Mouse (Mus musculus) midbrain, embryonic 14.5 days (tissue): ENCODE data around the gene Eif3b. TPM values are rescaled to one million over a fixed set of nuclear protein-coding genes. Genes with fewer than 3 reads are reported as not detected.
"Not testable (repeated sequence)": the region's sequence is repeated elsewhere in the genome, so short reads cannot be mapped to it uniquely, and the experiment has no call there.

Experiments used
- ATAC-seq: fragments of 200-750 bp; cut with Nextera tagmentation; 2 replicates; pipeline ENCODE4 v1.8.0; 2017; ENCODE audit warnings: moderate number of reproducible peaks, moderate library complexity; ENCODE audit not compliant: low FRiP score, low TSS enrichment
- DNase-seq: peaks from one replicate; pipeline ENCODE4 v3.0.0-alpha.2; 2015
- H3K27ac ChIP-seq: fragments of 300-500 bp; sonication (generic); replicated peaks from 2 replicates; pipeline ENCODE4 v1.5.1; 2014; ENCODE audit warnings: mild to moderate bottlenecking, low read depth, low read length, moderate library complexity
- H3K27me3 ChIP-seq: fragments of 300-500 bp; sonication (generic); 2 replicates; pipeline ENCODE4 v1.6.1; 2014; ENCODE audit warnings: low read length, control low read depth, mixed read lengths; ENCODE audit not compliant: control insufficient read depth, insufficient read depth
- H3K36me3 ChIP-seq: fragments of 300-500 bp; sonication (generic); 2 replicates; pipeline ENCODE4 v1.6.1; 2014; ENCODE audit warnings: low read length, control low read depth; ENCODE audit not compliant: control insufficient read depth, insufficient read depth
- H3K4me1 ChIP-seq: fragments of 300-500 bp; sonication (generic); 2 replicates; pipeline ENCODE4 v1.6.1; 2014; ENCODE audit warnings: mild to moderate bottlenecking, antibody characterized with exemption, low read length, control low read depth; ENCODE audit not compliant: control insufficient read depth, insufficient read depth
- H3K4me2 ChIP-seq: fragments of 300-500 bp; sonication (generic); 2 replicates; pipeline ENCODE4 v1.6.1; 2014; ENCODE audit warnings: mild to moderate bottlenecking, low read length, moderate library complexity
- H3K4me3 ChIP-seq: fragments of 300-500 bp; sonication (generic); replicated peaks from 2 replicates; pipeline ENCODE4 v1.5.1; 2014; ENCODE audit warnings: low read depth, low read length
- H3K9ac ChIP-seq: fragments of 300-500 bp; sonication (generic); replicated peaks from 2 replicates; pipeline ENCODE4 v1.6.1; 2014; ENCODE audit warnings: mild to moderate bottlenecking, low read length, moderate library complexity
- H3K9me3 ChIP-seq: fragments of 300-500 bp; sonication (generic); 2 replicates; pipeline ENCODE4 v1.6.1; 2016; ENCODE audit warnings: low read length, control low read depth, mixed read lengths; ENCODE audit not compliant: control insufficient read depth
- WGBS: fragments of 180-500 bp; shearing (Covaris S2); extraction: QIAGEN DNeasy Blood & Tissue Kit; methylation state at CpG from one replicate; pipeline ENCODE4 v1.1.7; 2014; 5-methylcytosine and 5-hydroxymethylcytosine counted together
- polyA plus RNA-seq: library from polyadenylated mRNA; unstranded; fragments of >200 nt; fragmentation: Nextera tagmentation; extraction: Ambion mirVana; gene quantifications from 2 replicates; pipeline ENCODE4 v1.2.1, GENCODE M21; 2014

Eif3b gene
- polyA plus RNA-seq, 1 experiment from 2014 or later = 90.6 TPM

DNA sequence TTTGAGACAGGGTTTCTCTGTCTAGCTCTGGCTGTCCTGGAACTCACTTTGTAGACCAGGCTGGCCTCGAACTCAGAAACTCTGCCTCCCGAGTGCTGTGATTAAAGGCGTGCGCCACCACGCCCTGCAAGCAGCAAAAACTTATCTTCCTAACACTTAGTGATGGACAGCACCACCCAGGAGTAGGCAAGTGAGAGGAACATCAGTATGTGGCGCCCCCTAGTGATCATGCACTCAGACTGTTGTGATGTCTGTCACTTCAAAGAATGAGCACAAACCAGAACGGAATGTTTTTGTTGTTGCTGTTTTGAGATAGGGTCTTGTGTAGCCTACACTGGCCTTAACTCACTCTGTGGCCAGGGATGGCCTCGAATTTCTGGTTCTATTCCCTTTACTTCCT, 7.8 kb upstream of the Eif3b start:
- Histone ChIP-seq H3K9me3 (no peaks in the 10 kb centered on the region), H3K4me1 (no peaks in the 10 kb centered on the region), H3K4me3 (no peak overlapping the region), H3K36me3 (no peaks in the 10 kb centered on the region), H3K9ac (no peak overlapping the region), H3K27me3 (no peaks in the 10 kb centered on the region), H3K4me2 (no peak overlapping the region), H3K27ac (no peak overlapping the region)
- 36% methylated on average over 8 of the region's 8 CpGs for WGBS
- ATAC-seq (no peak), DNase-seq (peak; percentile 31)

DNA sequence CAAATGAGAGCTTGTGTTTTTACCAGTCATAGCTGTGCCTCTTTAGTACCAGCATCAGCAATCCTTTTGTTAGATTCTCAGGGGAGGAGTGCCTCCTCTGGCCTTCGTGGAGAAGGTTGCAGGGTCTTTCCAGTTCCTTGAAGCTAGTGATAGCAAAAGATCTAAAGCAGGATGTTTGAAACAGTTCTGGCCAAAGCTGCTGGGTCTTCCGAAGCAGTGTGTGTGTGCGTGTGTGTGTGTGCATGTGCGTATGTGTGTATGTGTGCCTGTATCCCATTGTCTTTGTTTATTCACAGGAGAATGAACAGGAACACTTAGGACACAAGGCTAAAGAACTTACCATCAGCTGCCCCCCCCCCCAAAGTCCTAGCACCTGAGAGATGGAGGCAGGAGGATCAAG, 4.5 kb upstream of the Eif3b start:
- H3K4me1 ChIP-seq = no peaks in the 10 kb centered on the region
- no peak overlapping the region for H3K4me3 ChIP-seq
- no peaks in the 10 kb centered on the region for H3K9me3 ChIP-seq
- no peaks in the 10 kb centered on the region for H3K27me3 ChIP-seq
- WGBS = 72% methylated on average over 4 of the region's 4 CpGs
- no peak overlapping the region for H3K4me2 ChIP-seq
- no peak for DNase-seq
- no peak overlapping the region for H3K27ac ChIP-seq
- ATAC-seq = no peak
- H3K9ac ChIP-seq = no peak overlapping the region
- no peaks in the 10 kb centered on the region for H3K36me3 ChIP-seq

GRCm38 (mm10) chr5:140418106-140418488, 1.0 kb upstream of the Eif3b start:
- Histone ChIP-seq H3K27me3 (no peaks in the 10 kb centered on the region), H3K27ac (peak overlapping the region; percentile 88), H3K4me3 (peak overlapping the region; percentile 100), H3K4me1 (peaks cover 19% of the 10 kb centered on the region), H3K36me3 (peaks cover 7% of the 10 kb centered on the region), H3K9me3 (no peaks in the 10 kb centered on the region), H3K9ac (peak overlapping the region; percentile 92), H3K4me2 (peak overlapping the region; percentile 91)
- under 1% methylated on average over 12 of the region's 12 CpGs for WGBS
- ATAC-seq (no peak), DNase-seq (no peak)

GRCm38 (mm10) chr5:140419442-140420080, 433 bp downstream of the Eif3b start:
- ATAC-seq (peak; percentile 38; the same call in 1 of the 2 replicates), DNase-seq (no peak)
- H3K4me3 ChIP-seq = peak overlapping the region; percentile 100
- peaks cover 19% of the 10 kb centered on the region for H3K4me1 ChIP-seq
- no peaks in the 10 kb centered on the region for H3K9me3 ChIP-seq
- peaks cover 7% of the 10 kb centered on the region for H3K36me3 ChIP-seq
- peak overlapping the region; percentile 91 for H3K4me2 ChIP-seq
- peak overlapping the region; percentile 92 for H3K9ac ChIP-seq
- H3K27ac ChIP-seq = peak overlapping the region; percentile 88
- under 1% methylated on average over 62 of the region's 62 CpGs for WGBS
- H3K27me3 ChIP-seq = no peaks in the 10 kb centered on the region

GRCm38 (mm10) chr5:140420616-140421015, 1.5 kb downstream of the Eif3b start:
- Histone ChIP-seq H3K9me3 (no peaks in the 10 kb centered on the region), H3K9ac (peak overlapping the region; percentile 92; the same call in 1 of the 2 replicates), H3K36me3 (peaks cover 7% of the 10 kb centered on the region), H3K27ac (no peak overlapping the region), H3K4me3 (peak overlapping the region; percentile 100), H3K4me2 (peak overlapping the region; percentile 91), H3K4me1 (peaks cover 19% of the 10 kb centered on the region), H3K27me3 (no peaks in the 10 kb centered on the region)
- DNase-seq (no peak), ATAC-seq (no peak)
- 78% methylated on average over 4 of the region's 4 CpGs for WGBS

DNA sequence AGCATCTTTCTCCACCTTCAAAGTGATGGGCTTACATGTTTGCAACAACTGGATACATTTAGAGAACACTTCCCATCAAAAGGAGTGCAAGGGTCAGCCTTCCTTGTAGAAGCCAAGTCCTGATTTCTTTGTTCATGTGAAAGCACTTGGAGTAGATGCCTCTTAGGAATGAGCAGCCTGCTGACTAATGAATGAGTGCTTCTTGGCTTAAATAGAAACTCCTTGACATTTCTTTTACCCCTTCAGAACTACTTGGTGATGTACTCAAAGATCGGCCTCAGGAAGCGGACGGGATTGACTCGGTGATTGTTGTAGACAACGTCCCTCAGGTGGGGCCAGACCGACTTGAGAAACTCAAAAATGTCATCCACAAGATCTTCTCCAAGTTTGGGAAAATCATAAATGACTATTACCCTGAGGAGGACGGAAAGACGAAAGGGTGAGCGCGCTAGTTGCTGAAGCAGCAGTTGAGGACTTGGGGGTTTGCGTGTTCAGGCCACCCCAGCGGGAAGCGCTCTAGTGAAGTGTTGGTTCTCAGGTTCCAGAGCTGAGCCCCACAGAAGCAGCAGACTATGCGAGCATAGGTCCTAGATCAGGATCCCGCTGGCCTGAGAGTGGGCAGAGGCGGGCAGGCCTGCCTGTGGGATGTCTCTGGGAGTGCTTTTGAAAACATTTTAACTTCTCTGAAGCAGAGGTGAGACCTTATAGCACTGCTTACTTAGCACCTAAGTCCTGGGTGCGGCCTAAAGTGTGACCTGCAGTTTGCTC, 6.1 kb downstream of the Eif3b start:
- H3K27me3 ChIP-seq = no peaks in the 10 kb centered on the region
- WGBS = 96% methylated on average over 17 of the region's 17 CpGs
- peaks cover 15% of the 10 kb centered on the region for H3K4me1 ChIP-seq
- ATAC-seq = no peak
- H3K9me3 ChIP-seq = no peaks in the 10 kb centered on the region
- H3K27ac ChIP-seq = no peak overlapping the region
- DNase-seq = no peak
- no peak overlapping the region for H3K4me2 ChIP-seq
- no peak overlapping the region for H3K4me3 ChIP-seq
- H3K9ac ChIP-seq = no peak overlapping the region
- peaks cover 48% of the 10 kb centered on the region for H3K36me3 ChIP-seq

DNA sequence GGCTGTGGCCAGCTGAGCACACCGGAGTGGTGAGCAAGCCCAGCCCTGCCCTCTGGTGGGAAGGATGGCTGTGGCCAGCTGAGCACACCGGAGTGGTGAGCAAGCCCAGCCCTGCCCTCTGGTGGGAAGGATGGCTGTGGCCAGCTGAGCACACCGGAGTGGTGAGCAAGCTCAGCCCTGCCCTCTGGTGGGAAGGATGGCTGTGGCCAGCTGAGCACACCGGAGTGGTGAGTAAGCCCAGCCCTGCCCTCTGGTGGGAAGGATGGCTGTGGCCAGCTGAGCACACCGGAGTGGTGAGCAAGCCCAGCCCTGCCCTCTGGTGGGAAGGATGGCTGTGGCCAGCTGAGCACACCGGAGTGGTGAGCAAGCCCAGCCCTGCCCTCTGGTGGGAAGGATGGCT, 20.0 kb downstream of the Eif3b start:
- H3K27me3 ChIP-seq, H3K9me3 ChIP-seq, ATAC-seq, H3K4me2 ChIP-seq, H3K4me3 ChIP-seq, DNase-seq, H3K27ac ChIP-seq, H3K9ac ChIP-seq, H3K4me1 ChIP-seq: not testable (repeated sequence)
- H3K36me3 ChIP-seq = peaks cover 86% of the 10 kb centered on the region
- WGBS = 100% methylated on average over 1 of the region's 6 CpGs

GRCm38 (mm10) chr5:140441406-140441805, 22.3 kb downstream of the Eif3b start:
- Histone ChIP-seq H3K36me3 (peaks cover 82% of the 10 kb centered on the region), H3K9ac (no peak overlapping the region), H3K4me3 (no peak overlapping the region), H3K27me3 (no peaks in the 10 kb centered on the region), H3K9me3 (no peaks in the 10 kb centered on the region), H3K4me2 (no peak overlapping the region), H3K4me1 (no peaks in the 10 kb centered on the region), H3K27ac (no peak overlapping the region)
- no peak for DNase-seq
- WGBS = 92% methylated on average over 3 of the region's 3 CpGs
- ATAC-seq = no peak

GRCm38 (mm10) chr5:140444012-140444411, 24.9 kb downstream of the Eif3b start:
- Histone ChIP-seq H3K9ac (no peak overlapping the region), H3K4me3 (no peak overlapping the region), H3K4me1 (no peaks in the 10 kb centered on the region), H3K36me3 (peaks cover 60% of the 10 kb centered on the region), H3K4me2 (no peak overlapping the region), H3K27me3 (no peaks in the 10 kb centered on the region), H3K27ac (no peak overlapping the region), H3K9me3 (no peaks in the 10 kb centered on the region)
- DNase-seq (no peak), ATAC-seq (no peak)
- WGBS = 91% methylated on average over 4 of the region's 4 CpGs
